Mouse (Mus musculus) layer of hippocampus, postnatal 14 days (tissue): Measurements from ENCODE around the gene Tgm2. TPM values are rescaled to one million over a fixed set of nuclear protein-coding genes. Genes with fewer than 3 reads are reported as not detected.

Source experiments
- DNase-seq, 2 experiments: peaks; one replicate each; pipeline ENCODE4 v3.0.0; 2021 to 2022; ENCODE audit warnings: low spot score in 2 of 2, mixed read lengths in 1 of 2
- total RNA-seq, 2 experiments: library from RNA; stranded (reverse); gene quantifications; 2 replicates each; pipeline ENCODE4 v1.2.3; 2021

The Tgm2 gene
- total RNA-seq, 2 experiments from 2014 or later = 5.8 to 6.0 TPM

- DNase-seq = no peak
Observed at GRCm38 (mm10) chr2:158141690-158142440, 4.4 kb downstream of the Tgm2 start.

GRCm38 (mm10) chr2:158141271-158141670 is 5.0 kb downstream of the Tgm2 start:
- DNase-seq = no peak

GRCm38 (mm10) chr2:158140664-158141063 is 5.6 kb downstream of the Tgm2 start:
- DNase-seq = no peak

- DNase-seq = peak; percentile 9 to 26
Observed at GRCm38 (mm10) chr2:158139628-158140027, 6.6 kb downstream of the Tgm2 start.

GRCm38 (mm10) chr2:158138778-158139177 is 7.5 kb downstream of the Tgm2 start:
- DNase-seq = no peak

- no peak for DNase-seq
Observed at GRCm38 (mm10) chr2:158137771-158138170, 8.5 kb downstream of the Tgm2 start.

- no peak for DNase-seq
Observed at GRCm38 (mm10) chr2:158136205-158136604, 10.0 kb downstream of the Tgm2 start.

GRCm38 (mm10) chr2:158133050-158133449 is 13.2 kb downstream of the Tgm2 start:
- no peak for DNase-seq

- DNase-seq = no peak
Observed at GRCm38 (mm10) chr2:158132320-158132719, 13.9 kb downstream of the Tgm2 start.

- no peak for DNase-seq
Observed at GRCm38 (mm10) chr2:158131197-158131835, 14.9 kb downstream of the Tgm2 start.

- no peak for DNase-seq
Observed at GRCm38 (mm10) chr2:158130391-158130986, 15.7 kb downstream of the Tgm2 start.

GRCm38 (mm10) chr2:158129291-158130002 is 16.8 kb downstream of the Tgm2 start:
- no peak for DNase-seq

- no peak for DNase-seq
Observed at GRCm38 (mm10) chr2:158128461-158129130, 17.6 kb downstream of the Tgm2 start.

- no peak for DNase-seq
Observed at GRCm38 (mm10) chr2:158127872-158128271, 18.4 kb downstream of the Tgm2 start.

GRCm38 (mm10) chr2:158127245-158127644 is 19.0 kb downstream of the Tgm2 start:
- DNase-seq = no peak

- DNase-seq = no peak
Observed at GRCm38 (mm10) chr2:158122814-158123213, 23.4 kb downstream of the Tgm2 start.

- no peak for DNase-seq
Observed at GRCm38 (mm10) chr2:158121645-158122326, 24.4 kb downstream of the Tgm2 start.

GRCm38 (mm10) chr2:158120868-158121267 is 25.4 kb downstream of the Tgm2 start:
- DNase-seq = no peak

GRCm38 (mm10) chr2:158120211-158120610 is 26.0 kb downstream of the Tgm2 start:
- no peak for DNase-seq

GRCm38 (mm10) chr2:158119145-158119544 is 27.1 kb downstream of the Tgm2 start:
- no peak for DNase-seq

- DNase-seq = no peak
Observed at GRCm38 (mm10) chr2:158116653-158117052, 29.6 kb downstream of the Tgm2 start.
